Mouse (Mus musculus): ENCODE measurements around the gene Pcgf6. TPM values are rescaled to one million over a fixed set of nuclear protein-coding genes. Genes with fewer than 3 reads are reported as not detected.

Pcgf6 gene
- polyA plus RNA-seq (2014; fragmentation: Nextera tagmentation; extraction: Ambion mirVana): 33.7 and 34.3 TPM in 2 replicates

GRCm38 (mm10) chr19:47050271-47051032 lies at the start of gene Pcgf6:
TSS of gene Pcgf6 (minus strand) at chr19:47050906.
- peak; percentile 91 for ATAC-seq (ENCODE audit: low FRiP score)
- WGBS: under 1% methylated on average over 72 of the region's 75 CpGs
- H3K4me1 ChIP-seq (ENCODE audit: control insufficient read depth, insufficient read depth, low read length): peaks cover 15% of the 10 kb centered on the region

GRCm38 (mm10) chr19:47090550-47091156 lies 39.9 kb upstream of the Pcgf6 start, which contains the start of the genes Usmg5 and Pdcd11:
TSS of gene Usmg5 (minus strand) at chr19:47090647.
TSS of gene Pdcd11 (plus strand) at chr19:47090768.
- no peaks in the 10 kb centered on the region for H3K9me3 ChIP-seq (ENCODE audit: control insufficient read depth, low read length)
- WGBS: under 1% methylated on average over 56 of the region's 56 CpGs
- H3K36me3 ChIP-seq (ENCODE audit: control insufficient read depth, insufficient read depth, low read length): peaks cover 3% of the 10 kb centered on the region; the same call in 1 of the 2 replicates

More at GRCm38 (mm10) chr19:47050271-47051032, at the start of gene Pcgf6:
- DNase-seq (ENCODE audit: low spot score, missing footprints): peak; percentile 98
- Histone ChIP-seq H3K4me2 (peak within 1 kb of the TSS; percentile 85), H3K9me3 (ENCODE audit: control insufficient read depth, low read length) (no peaks in the 10 kb centered on the region), H3K9ac (ENCODE audit: low read length) (peak within 1 kb of the TSS; percentile 94), H3K36me3 (ENCODE audit: control insufficient read depth, insufficient read depth, low read length) (peaks cover 4% of the 10 kb centered on the region; the same call in 1 of the 2 replicates), H3K4me3 (ENCODE audit: low read depth, low read length) (peak within 1 kb of the TSS; percentile 82), H3K27ac (ENCODE audit: low read depth, low read length) (peak within 1 kb of the TSS; percentile 90), H3K27me3 (ENCODE audit: control insufficient read depth, insufficient read depth, low read length) (no peaks in the 10 kb centered on the region)

GRCm38 (mm10) chr19:47089718-47090525 lies 39.2 kb upstream of the Pcgf6 start:
- peak overlapping the region; percentile 84 for H3K4me2 ChIP-seq
- H3K4me1 ChIP-seq (ENCODE audit: control insufficient read depth, insufficient read depth, low read length): peaks cover 9% of the 10 kb centered on the region
- peak; percentile 77 for ATAC-seq (ENCODE audit: low FRiP score)
- H3K27ac ChIP-seq (ENCODE audit: low read depth, low read length): peak overlapping the region; percentile 12; the same call in 1 of the 2 replicates
- no peaks in the 10 kb centered on the region for H3K9me3 ChIP-seq (ENCODE audit: control insufficient read depth, low read length)
- H3K27me3 ChIP-seq (ENCODE audit: control insufficient read depth, insufficient read depth, low read length): no peaks in the 10 kb centered on the region
- no peak for DNase-seq (ENCODE audit: low spot score, missing footprints)
- WGBS: 4% methylated on average over 36 of the region's 36 CpGs
- peak overlapping the region; percentile 93 for H3K9ac ChIP-seq (ENCODE audit: low read length)
- H3K4me3 ChIP-seq (ENCODE audit: low read depth, low read length): peak overlapping the region; percentile 89
- no peaks in the 10 kb centered on the region for H3K36me3 ChIP-seq (ENCODE audit: control insufficient read depth, insufficient read depth, low read length)

More at GRCm38 (mm10) chr19:47090550-47091156, 39.9 kb upstream of the Pcgf6 start, which contains the start of the genes Usmg5 and Pdcd11:
- peak within 1 kb of the TSS; percentile 84 for H3K4me2 ChIP-seq
- peak within 1 kb of the TSS; percentile 93 for H3K9ac ChIP-seq (ENCODE audit: low read length)
- peak within 1 kb of the TSS; percentile 89 for H3K4me3 ChIP-seq (ENCODE audit: low read depth, low read length)
- ATAC-seq (ENCODE audit: low FRiP score) (peak; percentile 100), DNase-seq (ENCODE audit: low spot score, missing footprints) (peak; percentile 99)
- H3K4me1 ChIP-seq (ENCODE audit: control insufficient read depth, insufficient read depth, low read length): peaks cover 9% of the 10 kb centered on the region
- no peaks in the 10 kb centered on the region for H3K27me3 ChIP-seq (ENCODE audit: control insufficient read depth, insufficient read depth, low read length)
- H3K27ac ChIP-seq (ENCODE audit: low read depth, low read length): peak within 1 kb of the TSS; percentile 22; the same call in 1 of the 2 replicates

- ATAC-seq (ENCODE audit: low FRiP score) (no peak), DNase-seq (ENCODE audit: low spot score, missing footprints) (no peak)
- WGBS: 90% methylated on average over 3 of the region's 3 CpGs
- Histone ChIP-seq H3K4me3 (ENCODE audit: low read depth, low read length) (no peak overlapping the region), H3K4me1 (ENCODE audit: control insufficient read depth, insufficient read depth, low read length) (peaks cover 9% of the 10 kb centered on the region), H3K27me3 (ENCODE audit: control insufficient read depth, insufficient read depth, low read length) (no peaks in the 10 kb centered on the region), H3K4me2 (no peak overlapping the region), H3K9ac (ENCODE audit: low read length) (no peak overlapping the region), H3K9me3 (ENCODE audit: control insufficient read depth, low read length) (no peaks in the 10 kb centered on the region), H3K27ac (ENCODE audit: low read depth, low read length) (no peak overlapping the region), H3K36me3 (ENCODE audit: control insufficient read depth, insufficient read depth, low read length) (0 out of 2 replicates have a peak, but pooled peaks cover 3% of the 10 kb centered on the region)
Observed at GRCm38 (mm10) chr19:47088226-47088625, 37.5 kb upstream of the Pcgf6 start.

GRCm38 (mm10) chr19:47067924-47068611 lies 17.4 kb upstream of the Pcgf6 start:
- Histone ChIP-seq H3K4me3 (ENCODE audit: low read depth, low read length) (peak overlapping the region; percentile 99), H3K9ac (ENCODE audit: low read length) (peak overlapping the region; percentile 96), H3K27ac (ENCODE audit: low read depth, low read length) (peak overlapping the region; percentile 67), H3K27me3 (ENCODE audit: control insufficient read depth, insufficient read depth, low read length) (no peaks in the 10 kb centered on the region), H3K4me1 (ENCODE audit: control insufficient read depth, insufficient read depth, low read length) (peaks cover 6% of the 10 kb centered on the region; the same call in 1 of the 2 replicates), H3K36me3 (ENCODE audit: control insufficient read depth, insufficient read depth, low read length) (peaks cover 4% of the 10 kb centered on the region; the same call in 1 of the 2 replicates), H3K9me3 (ENCODE audit: control insufficient read depth, low read length) (no peaks in the 10 kb centered on the region), H3K4me2 (peak overlapping the region; percentile 58)
- ATAC-seq (ENCODE audit: low FRiP score) (peak; percentile 91), DNase-seq (ENCODE audit: low spot score, missing footprints) (peak; percentile 97)
- under 1% methylated on average over 67 of the region's 72 CpGs for WGBS

- H3K9me3 ChIP-seq (ENCODE audit: control insufficient read depth, low read length): no peaks in the 10 kb centered on the region
- H3K27ac ChIP-seq (ENCODE audit: low read depth, low read length): peak within 1 kb of the TSS; percentile 67
- ATAC-seq (ENCODE audit: low FRiP score) (peak; percentile 85), DNase-seq (ENCODE audit: low spot score, missing footprints) (peak; percentile 99)
- H3K4me2 ChIP-seq: peak within 1 kb of the TSS; percentile 58
- H3K27me3 ChIP-seq (ENCODE audit: control insufficient read depth, insufficient read depth, low read length): no peaks in the 10 kb centered on the region
- H3K9ac ChIP-seq (ENCODE audit: low read length): peak within 1 kb of the TSS; percentile 96
- H3K36me3 ChIP-seq (ENCODE audit: control insufficient read depth, insufficient read depth, low read length): no peaks in the 10 kb centered on the region; the same call in 1 of the 2 replicates
- H3K4me1 ChIP-seq (ENCODE audit: control insufficient read depth, insufficient read depth, low read length): peaks cover 6% of the 10 kb centered on the region; the same call in 1 of the 2 replicates
- H3K4me3 ChIP-seq (ENCODE audit: low read depth, low read length): peak within 1 kb of the TSS; percentile 99
- 11% methylated on average over 49 of the region's 49 CpGs for WGBS
Observed at GRCm38 (mm10) chr19:47067096-47067882, 16.6 kb upstream of the Pcgf6 start, which contains the start of gene Taf5. TSS of gene Taf5 (plus strand) at chr19:47067746.

GRCm38 (mm10) chr19:47065860-47066259 lies 15.2 kb upstream of the Pcgf6 start:
- 86% methylated on average over 3 of the region's 3 CpGs for WGBS
- peaks cover 6% of the 10 kb centered on the region; the same call in 1 of the 2 replicates for H3K4me1 ChIP-seq (ENCODE audit: control insufficient read depth, insufficient read depth, low read length)
- no peak for ATAC-seq (ENCODE audit: low FRiP score)

More at GRCm38 (mm10) chr19:47065860-47066259, 15.2 kb upstream of the Pcgf6 start:
- no peak overlapping the region for H3K27ac ChIP-seq (ENCODE audit: low read depth, low read length)
- H3K27me3 ChIP-seq (ENCODE audit: control insufficient read depth, insufficient read depth, low read length): no peaks in the 10 kb centered on the region
- no peak overlapping the region for H3K4me3 ChIP-seq (ENCODE audit: low read depth, low read length)
- H3K4me2 ChIP-seq: no peak overlapping the region
- H3K9me3 ChIP-seq (ENCODE audit: control insufficient read depth, low read length): no peaks in the 10 kb centered on the region
- no peak overlapping the region for H3K9ac ChIP-seq (ENCODE audit: low read length)
- DNase-seq (ENCODE audit: low spot score, missing footprints): no peak
- H3K36me3 ChIP-seq (ENCODE audit: control insufficient read depth, insufficient read depth, low read length): no peaks in the 10 kb centered on the region
